Mouse (Mus musculus): ENCODE data around the gene Myadm. TPM values are rescaled to one million over a fixed set of nuclear protein-coding genes. Genes with fewer than 3 reads are reported as not detected.
"Not testable (repeated sequence)": the region's sequence is repeated elsewhere in the genome, so short reads cannot be mapped to it uniquely, and the experiment has no call there.

Myadm gene
- polyA plus RNA-seq (2015; fragmentation: Nextera tagmentation; extraction: Ambion mirVana), result 11.6 and 12.1 TPM in 2 replicates

DNA sequence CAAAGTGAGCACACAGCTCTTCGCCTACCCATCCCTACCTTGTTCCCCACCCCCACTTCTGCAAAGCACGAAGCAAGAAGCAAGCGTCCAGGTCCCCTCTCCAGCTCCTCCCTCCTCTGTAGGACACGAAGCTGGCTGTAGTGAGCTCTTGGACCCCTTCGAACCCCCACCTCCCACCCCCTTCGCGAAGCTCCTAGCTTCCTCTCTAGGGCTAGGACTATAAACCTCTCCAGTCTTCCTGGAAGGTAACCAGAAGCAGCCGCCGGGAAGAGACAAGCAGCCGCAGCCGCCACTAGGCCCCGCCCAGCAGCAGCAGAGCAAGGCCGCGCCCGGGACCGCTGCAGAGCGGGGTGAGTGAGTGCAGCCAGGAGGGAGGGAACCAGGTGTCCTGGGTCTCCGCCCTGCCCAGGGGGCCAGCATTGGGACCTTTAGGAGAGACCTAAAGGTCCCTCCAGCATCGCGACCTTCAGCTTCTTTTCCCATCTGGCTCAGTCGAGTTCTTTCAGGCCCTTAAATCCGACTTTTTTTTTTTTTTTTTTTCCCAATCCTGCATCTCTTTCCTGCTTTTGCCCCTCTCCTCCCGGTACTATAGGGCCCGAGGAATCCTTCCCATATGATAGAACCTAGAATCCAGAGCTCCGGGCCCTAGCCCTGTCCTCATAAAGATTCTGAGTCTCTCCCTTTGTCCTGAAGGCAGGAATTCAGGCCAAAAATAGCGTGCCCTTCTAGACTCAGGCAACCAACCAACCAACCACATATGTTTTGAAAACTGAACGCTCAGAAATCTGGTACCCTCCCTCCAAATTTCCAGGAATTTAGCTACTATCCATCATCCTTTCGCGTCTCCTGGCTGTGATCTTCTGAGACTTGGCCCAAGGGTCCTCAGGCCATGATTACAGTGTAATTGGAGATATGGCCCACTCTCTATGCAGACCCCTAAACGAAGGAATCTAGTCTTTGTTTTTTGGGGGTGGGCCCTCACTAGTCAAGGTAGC, at the start of gene Myadm, which contains the start of gene Prkcg:
Myadm (plus strand) TSS at position 105 of the 995 bp plus-strand sequence.
Prkcg (plus strand) TSS at position 204 of the 995 bp plus-strand sequence.
- DNase-seq (ENCODE audit: low spot score), result peak; percentile 32

DNA sequence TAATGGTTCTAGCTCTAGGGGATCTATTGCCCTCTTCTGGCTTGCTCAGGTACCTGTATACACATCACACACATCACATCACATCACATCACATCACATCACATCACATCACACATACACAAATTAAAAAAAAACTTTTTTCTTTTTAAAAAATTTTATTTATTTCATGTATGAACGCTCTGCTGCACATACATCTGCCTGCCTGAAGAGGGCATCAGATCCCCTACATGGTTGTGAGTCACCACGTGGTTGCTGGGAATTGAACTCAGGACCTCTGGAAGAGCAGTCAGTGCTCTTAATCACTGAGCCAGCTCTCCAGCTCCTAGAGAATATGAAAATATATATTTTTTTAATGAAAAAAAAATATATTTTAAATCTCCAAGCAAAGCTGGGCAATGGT, 49.7 kb upstream of the Myadm start:
- DNase-seq (ENCODE audit: low spot score), result no peak

DNA sequence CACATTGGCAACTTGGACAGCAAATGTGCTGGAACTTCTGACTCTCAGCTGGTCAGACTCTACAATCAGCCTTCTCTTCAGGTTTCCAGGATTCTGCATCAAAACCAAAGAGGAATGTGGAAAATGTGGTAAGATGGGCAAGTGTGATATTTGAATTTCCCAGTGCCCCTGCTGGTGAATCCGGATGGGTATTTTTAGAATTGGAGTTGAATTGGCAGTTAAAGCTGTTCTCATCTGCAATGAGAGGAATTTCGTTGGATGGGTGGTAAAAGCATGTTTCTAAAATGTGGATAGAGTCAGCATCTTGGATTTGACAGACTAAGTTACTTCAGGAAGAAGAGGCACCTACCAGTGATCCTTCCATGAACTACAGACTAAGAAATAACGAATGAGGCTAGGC, 28.2 kb upstream of the Myadm start:
- DNase-seq (ENCODE audit: low spot score), result no peak

GRCm38 (mm10) chr7:3261446-3261845, 27.4 kb upstream of the Myadm start:
- DNase-seq (ENCODE audit: low spot score), result no peak

DNA sequence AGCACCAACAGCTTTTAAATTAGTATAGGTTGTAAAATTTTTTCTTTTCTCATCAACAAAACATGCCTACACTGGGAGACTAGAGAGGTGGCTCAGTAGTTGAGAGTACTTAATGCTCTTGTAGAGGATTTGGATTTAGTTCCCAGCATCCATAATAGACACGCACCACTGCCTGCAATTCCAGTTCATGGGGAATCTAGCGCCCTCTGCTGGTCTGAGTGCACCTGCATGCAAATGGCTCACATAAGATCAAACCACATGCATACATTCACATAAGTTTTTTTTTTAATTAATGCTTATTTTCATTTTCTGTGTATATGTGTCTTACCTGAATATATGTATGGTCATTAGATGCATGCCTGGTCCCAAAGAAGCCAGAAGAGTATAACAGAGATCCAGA, 26.1 kb upstream of the Myadm start:
- peak; percentile 39 for DNase-seq (ENCODE audit: low spot score)

- peak; percentile 50 for DNase-seq (ENCODE audit: low spot score)
Measured at GRCm38 (mm10) chr7:3264390-3265022, 24.4 kb upstream of the Myadm start.

DNA sequence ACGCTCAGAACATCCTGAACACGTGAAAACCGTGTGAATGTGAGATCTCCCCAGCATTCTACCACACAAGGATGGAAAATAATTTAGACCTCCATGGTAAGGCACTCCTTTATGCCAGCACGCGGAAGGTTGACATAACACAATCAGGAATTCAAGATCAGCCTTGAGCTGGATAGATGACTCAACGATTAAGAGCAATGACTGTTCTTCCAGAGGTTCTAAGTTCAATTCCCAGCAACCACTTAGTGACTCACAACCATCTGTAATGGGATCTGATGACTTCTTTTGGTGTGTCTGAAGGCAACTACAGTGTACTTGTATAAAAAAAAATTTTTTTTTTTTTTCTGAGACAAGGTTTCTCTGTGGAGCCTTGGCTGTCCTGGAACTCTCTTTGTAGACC, 23.6 kb upstream of the Myadm start:
- DNase-seq (ENCODE audit: low spot score), result no peak

- DNase-seq (ENCODE audit: low spot score), result no peak
Measured at GRCm38 (mm10) chr7:3267261-3267660, 21.6 kb upstream of the Myadm start.

DNA sequence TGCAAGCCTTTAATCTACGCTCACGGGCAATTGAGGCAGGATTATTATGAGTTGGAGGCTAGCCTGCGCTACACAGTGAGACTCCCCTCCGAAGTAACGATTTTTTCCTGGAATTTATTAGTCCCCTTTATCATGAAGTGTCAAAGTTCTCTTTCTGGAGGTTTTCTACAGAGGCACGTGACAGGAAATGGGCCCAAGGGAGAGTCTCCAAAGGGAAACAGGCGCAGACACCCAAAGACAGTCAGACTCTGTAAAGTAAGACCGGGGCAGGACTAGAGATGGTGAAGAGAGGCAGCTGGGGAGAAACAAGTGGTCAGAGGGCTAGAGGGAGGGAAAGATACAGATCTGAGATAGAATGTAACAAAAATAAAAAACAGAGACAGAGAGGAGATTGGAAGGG, 21.0 kb upstream of the Myadm start:
- no peak for DNase-seq (ENCODE audit: low spot score)

- DNase-seq (ENCODE audit: low spot score), result no peak
Measured at GRCm38 (mm10) chr7:3268291-3268690, 20.6 kb upstream of the Myadm start.

DNA sequence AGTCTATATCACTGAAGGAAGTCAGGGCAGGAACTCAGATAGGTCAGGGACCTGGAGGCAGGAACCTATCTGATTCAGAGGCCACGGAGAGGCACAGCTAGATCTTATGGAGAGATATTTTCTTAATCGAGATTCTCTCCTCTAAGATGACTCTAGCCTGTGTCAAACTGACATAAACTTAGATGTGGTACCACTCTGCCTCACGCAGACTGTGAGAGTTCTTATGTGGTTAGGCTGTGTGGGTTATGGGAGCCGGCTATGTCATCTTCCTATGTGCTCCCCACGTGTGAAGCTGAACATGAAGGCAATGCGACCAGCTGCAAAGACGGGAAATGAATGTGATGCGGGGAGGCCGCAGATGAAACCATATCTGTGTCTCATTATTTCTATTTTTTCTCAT, 16.7 kb upstream of the Myadm start:
- DNase-seq (ENCODE audit: low spot score), result peak; percentile 65

DNA sequence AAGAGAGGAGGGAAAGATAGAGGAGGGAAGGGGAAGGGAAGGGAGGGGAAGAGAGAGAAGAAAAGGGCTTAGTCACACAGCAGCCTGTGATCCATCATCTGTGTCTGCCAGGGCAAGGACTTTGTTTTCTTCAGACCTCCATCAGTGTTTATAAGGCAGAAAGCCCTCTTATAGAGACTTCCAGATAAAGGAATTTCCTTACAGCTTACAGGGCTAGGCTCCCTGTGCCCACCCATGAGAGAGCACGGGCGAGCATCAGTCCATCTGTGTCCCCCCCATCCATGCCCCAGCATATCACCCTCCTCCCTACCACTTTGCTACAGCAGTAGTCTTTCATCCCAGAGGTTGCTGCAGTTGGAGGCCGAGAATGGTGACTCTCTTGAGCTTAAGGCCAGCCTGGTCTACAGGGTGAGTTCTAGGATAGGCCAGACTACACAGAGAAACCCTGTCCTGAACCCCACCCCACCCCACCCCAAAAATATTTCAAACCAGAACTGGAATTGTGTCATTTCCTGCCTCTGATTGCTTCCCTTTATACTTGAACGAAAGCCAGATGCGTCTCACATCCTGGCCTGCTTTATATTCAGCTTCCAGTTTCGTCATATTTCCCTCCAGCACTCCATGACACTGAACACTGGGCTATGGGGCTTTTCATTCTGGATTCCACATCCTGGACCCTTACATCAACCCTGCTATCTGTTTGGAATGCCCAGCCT, 13.3 kb upstream of the Myadm start:
- no peak for DNase-seq (ENCODE audit: low spot score)

DNA sequence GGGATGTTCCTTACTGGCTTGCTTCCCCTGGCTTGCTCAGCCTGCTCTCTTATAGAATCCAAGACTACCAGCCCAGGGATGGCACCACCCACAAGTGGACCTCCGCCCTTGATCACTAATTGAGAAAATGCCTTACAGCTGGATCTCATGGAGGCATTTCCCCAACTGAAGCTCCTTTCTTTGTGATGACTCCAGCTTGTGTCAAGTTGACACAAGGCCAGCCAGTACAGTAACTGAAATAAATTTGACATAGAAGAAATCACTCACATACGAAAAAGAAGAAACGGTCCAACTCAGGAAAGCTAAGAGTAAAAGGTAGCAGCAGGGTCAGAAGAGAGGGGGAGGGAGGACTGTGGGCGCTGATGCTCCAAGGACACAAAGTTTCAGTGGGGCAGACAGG, 12.1 kb upstream of the Myadm start:
- DNase-seq (ENCODE audit: low spot score), result not testable (repeated sequence)

- DNase-seq (ENCODE audit: low spot score), result no peak
Measured at GRCm38 (mm10) chr7:3280080-3280653, 8.7 kb upstream of the Myadm start.

GRCm38 (mm10) chr7:3280654-3281153, 8.2 kb upstream of the Myadm start:
- no peak for DNase-seq (ENCODE audit: low spot score)

DNA sequence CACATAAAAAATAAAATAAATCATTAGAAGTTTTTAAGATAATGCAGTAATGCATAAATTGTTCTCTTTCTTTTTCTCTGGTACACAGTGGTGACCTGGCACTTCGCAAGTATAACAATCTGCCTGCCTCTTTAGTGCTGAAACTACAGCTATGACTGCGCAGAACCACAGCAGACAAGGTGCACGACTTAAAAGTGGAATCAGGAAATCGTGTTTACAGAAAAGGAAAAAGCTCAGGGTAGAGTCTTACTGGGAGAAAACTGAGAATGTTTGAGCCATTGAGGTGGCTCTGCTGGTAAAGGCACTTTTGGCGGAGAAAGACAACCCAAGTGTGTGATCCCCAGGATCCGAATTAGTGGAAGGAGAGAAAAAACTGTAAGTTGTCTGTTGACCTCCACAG, 7.1 kb upstream of the Myadm start:
- no peak for DNase-seq (ENCODE audit: low spot score)

DNA sequence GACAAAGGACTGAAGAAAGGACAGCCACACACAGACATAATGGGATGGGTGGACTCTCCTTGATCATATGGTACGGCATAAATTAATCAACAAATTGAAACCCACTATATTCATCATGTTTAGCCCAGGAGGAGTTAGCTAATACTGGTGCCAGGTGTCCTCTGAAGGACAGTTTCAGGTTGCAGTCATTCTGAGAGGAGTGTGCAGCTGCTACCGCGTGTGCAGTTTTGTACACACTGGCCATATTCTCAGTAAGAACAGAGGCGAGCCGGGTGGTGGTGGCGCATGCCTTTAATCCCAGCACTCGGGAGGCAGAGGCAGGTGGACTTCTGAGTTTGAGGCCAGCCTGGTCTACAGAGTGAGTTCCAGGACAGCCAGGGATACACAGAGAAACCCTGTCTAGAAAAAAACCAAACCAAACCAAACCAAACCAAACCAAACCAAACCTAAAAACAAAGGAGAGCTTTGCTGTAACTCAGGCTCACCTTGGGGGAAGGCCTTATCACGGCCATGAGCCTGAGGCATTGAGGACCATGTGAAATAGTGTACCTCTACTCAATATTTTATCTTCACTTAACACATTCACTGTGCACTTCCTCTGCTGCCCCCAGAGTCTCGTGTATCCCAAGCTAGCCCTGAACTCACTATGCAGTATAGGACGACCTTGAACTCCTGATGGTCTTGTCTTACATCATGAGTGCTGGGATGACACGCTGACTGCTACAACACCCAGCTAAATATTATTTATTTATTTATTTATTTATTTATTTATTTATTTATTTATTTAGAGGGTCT, 5.6 kb upstream of the Myadm start:
- DNase-seq (ENCODE audit: low spot score), result no peak

GRCm38 (mm10) chr7:3284604-3285003, 4.3 kb upstream of the Myadm start:
- no peak for DNase-seq (ENCODE audit: low spot score)

DNA sequence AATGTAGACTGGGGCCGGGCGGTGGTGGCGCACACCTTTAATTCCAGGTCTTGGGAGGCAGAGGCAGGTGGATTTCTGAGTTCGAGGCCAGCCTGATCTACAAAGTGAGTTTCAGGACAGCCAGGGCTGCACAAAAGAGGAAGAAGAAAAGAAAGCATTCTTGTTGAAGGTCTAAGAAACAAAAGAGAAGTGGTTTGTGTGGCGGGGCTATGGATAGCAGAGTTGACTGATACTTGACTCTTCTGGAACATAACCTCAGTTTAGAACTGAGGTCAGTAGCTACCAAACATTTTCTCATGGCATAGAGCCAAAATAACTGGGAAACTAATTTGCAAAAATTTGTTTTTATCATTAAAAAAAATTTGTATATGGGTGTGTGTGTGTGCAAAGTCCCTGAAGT, 2.8 kb upstream of the Myadm start:
- no peak for DNase-seq (ENCODE audit: low spot score)

DNA sequence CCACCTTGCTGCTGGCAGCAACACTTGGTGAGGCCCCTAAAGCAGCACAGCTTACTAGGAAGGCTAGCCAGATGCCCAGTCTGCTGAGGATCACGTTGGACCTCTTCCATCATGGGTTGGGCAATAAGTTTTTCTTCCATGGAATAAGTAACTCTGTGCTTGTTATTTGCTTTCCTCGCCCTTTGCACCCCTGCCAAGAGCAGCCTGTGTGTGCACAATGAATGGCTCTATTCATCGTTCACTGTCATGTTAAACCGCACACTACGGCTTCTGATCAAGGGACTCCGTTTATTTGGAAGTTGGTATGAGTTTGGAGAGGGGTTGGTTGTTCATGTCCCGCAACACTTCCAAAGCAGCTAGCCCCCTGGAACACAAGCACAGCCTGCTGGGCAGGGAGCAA, 1.7 kb upstream of the Myadm start:
- no peak for DNase-seq (ENCODE audit: low spot score)

All from thymus, postnatal 0 days (tissue).